Mouse (Mus musculus): ENCODE data around the gene Suclg2. TPM values are rescaled to one million over a fixed set of nuclear protein-coding genes. Genes with fewer than 3 reads are reported as not detected.

Suclg2 gene
- total RNA-seq, 1 experiment, result 42.9 TPM

DNA sequence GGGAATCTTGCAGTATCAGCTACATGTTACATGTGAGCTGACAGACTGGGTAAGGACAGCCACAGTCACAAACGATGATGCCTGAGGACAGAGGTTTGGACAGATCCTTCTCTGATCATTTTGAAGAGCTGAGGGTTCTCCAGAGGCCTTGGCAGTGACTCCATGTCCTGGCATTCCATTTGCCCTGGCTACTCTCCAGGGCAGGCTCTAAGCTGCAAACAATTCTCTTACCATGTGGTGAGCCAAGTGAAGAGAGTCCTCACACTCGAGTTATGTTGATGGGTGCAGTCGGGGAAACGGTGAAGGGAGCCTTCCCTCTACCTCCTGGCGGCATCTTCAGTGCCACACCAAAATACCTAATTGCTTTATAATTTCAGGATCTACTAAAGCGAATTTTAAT is 235.5 kb downstream of the Suclg2 start:
- DNase-seq (ENCODE audit: low read depth, low spot score), result no peak
- peaks cover 23% of the 10 kb centered on the region for H3K36me3 ChIP-seq (ENCODE audit: control insufficient read depth, insufficient read depth, low read length, poor library complexity, severe bottlenecking)
- TF ChIP-seq HCFC1 (IDR thresholded peaks at IDR 0.05; ENCODE audit: borderline replicate concordance, insufficient read depth, low read length), result no peak
- TF ChIP-seq ZC3H11A (IDR thresholded peaks at IDR 0.05; ENCODE audit: borderline replicate concordance, low read depth, low read length), result no peak
- no peak for TF ChIP-seq MAFK (IDR thresholded peaks at IDR 0.05; ENCODE audit: insufficient read depth, low read depth, low read length)
- no peak for TF ChIP-seq ZNF384 (IDR thresholded peaks at IDR 0.05; ENCODE audit: low read depth, low read length)
- no peak for TF ChIP-seq CHD2 (IDR thresholded peaks at IDR 0.05; ENCODE audit: low read depth, low read length)
- in situ Hi-C loops (cut with MboI; ENCODE audit: low sequenced_read_pairs in 2 of 2, unreplicated experiment in 2 of 2), result no loop called here
- peaks cover 14% of the 10 kb centered on the region; the same call in 1 of the 2 replicates for H3K9me3 ChIP-seq (ENCODE audit: control insufficient read depth, insufficient read depth, low read depth, low read length)
- H3K4me3 ChIP-seq (ENCODE audit: insufficient read depth in 1 of 2, low read depth in 1 of 2, low read length in 2 of 2, poor library complexity in 1 of 2, severe bottlenecking in 1 of 2), result no peak overlapping the region
- H3K27ac ChIP-seq (ENCODE audit: insufficient read depth, low read depth, low read length, poor library complexity, severe bottlenecking), result no peak overlapping the region
- no peaks in the 10 kb centered on the region for H3K4me1 ChIP-seq (ENCODE audit: control insufficient read depth in 2 of 2, insufficient read depth in 2 of 2, low read length in 2 of 2, poor library complexity in 1 of 2)
- H3K9ac ChIP-seq (ENCODE audit: insufficient read depth, low read depth, low read length, poor library complexity, severe bottlenecking), result no peak overlapping the region

DNA sequence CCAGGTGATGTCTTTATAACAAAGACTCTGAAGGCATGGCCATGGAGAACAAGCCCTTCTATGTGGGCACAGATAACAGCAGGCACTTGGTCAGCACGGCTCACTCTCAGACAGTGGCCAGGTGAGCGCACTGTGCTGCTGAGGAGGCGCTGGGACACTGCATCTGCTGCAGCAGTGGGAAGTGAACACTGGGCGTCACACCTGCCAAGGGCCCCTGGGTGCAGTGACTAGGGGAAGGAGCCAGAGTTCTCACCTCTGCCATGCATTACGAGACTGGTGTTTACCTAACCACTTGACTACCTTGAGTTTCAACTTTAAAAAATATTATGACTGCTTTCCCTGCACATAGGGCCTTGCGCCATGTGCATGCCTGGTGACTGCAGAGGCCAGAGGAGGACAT is 238.8 kb downstream of the Suclg2 start:
- TF ChIP-seq CHD2 (IDR thresholded peaks at IDR 0.05; ENCODE audit: low read depth, low read length) (no peak), MAFK (IDR thresholded peaks at IDR 0.05; ENCODE audit: insufficient read depth, low read depth, low read length) (no peak), ZNF384 (IDR thresholded peaks at IDR 0.05; ENCODE audit: low read depth, low read length) (no peak), HCFC1 (IDR thresholded peaks at IDR 0.05; ENCODE audit: borderline replicate concordance, insufficient read depth, low read length) (no peak), ZC3H11A (IDR thresholded peaks at IDR 0.05; ENCODE audit: borderline replicate concordance, low read depth, low read length) (no peak)
- in situ Hi-C loops (cut with MboI; ENCODE audit: low sequenced_read_pairs in 2 of 2, unreplicated experiment in 2 of 2), result no loop called here
- DNase-seq (ENCODE audit: low read depth, low spot score), result no peak
- no peak overlapping the region for H3K27ac ChIP-seq (ENCODE audit: insufficient read depth, low read depth, low read length, poor library complexity, severe bottlenecking)
- H3K4me3 ChIP-seq (ENCODE audit: insufficient read depth in 1 of 2, low read depth in 1 of 2, low read length in 2 of 2, poor library complexity in 1 of 2, severe bottlenecking in 1 of 2), result no peak overlapping the region
- H3K36me3 ChIP-seq (ENCODE audit: control insufficient read depth, insufficient read depth, low read length, poor library complexity, severe bottlenecking), result peaks cover 26% of the 10 kb centered on the region
- no peak overlapping the region for H3K9ac ChIP-seq (ENCODE audit: insufficient read depth, low read depth, low read length, poor library complexity, severe bottlenecking)
- H3K4me1 ChIP-seq (ENCODE audit: control insufficient read depth in 2 of 2, insufficient read depth in 2 of 2, low read length in 2 of 2, poor library complexity in 1 of 2), result no peaks in the 10 kb centered on the region
- peaks cover 17% of the 10 kb centered on the region; the same call in 1 of the 2 replicates for H3K9me3 ChIP-seq (ENCODE audit: control insufficient read depth, insufficient read depth, low read depth, low read length)

DNA sequence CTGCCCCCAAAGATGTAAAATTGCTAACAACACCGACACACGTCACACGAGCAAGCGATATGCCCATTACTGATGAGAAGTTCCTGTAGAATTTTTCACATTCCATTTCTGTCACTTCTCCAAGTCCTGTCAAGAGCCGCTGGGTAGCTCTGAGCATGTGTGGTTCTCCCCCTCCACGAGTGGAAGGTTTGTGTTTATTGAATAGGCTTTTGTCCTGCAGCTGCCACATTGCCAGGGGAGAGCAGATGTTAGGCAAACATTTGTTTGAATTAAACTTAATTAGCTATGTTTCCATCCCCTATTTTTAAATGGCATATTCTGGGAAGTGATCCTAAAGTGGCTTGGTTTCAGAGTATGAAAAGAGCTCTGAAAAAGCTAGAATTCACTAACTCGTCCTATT is 249.1 kb downstream of the Suclg2 start:
- no peak for TF ChIP-seq ZC3H11A (IDR thresholded peaks at IDR 0.05; ENCODE audit: borderline replicate concordance, low read depth, low read length)
- TF ChIP-seq ZNF384 (IDR thresholded peaks at IDR 0.05; ENCODE audit: low read depth, low read length), result no peak
- TF ChIP-seq HCFC1 (IDR thresholded peaks at IDR 0.05; ENCODE audit: borderline replicate concordance, insufficient read depth, low read length), result no peak
- no peak for TF ChIP-seq MAFK (IDR thresholded peaks at IDR 0.05; ENCODE audit: insufficient read depth, low read depth, low read length)
- no peak for TF ChIP-seq CHD2 (IDR thresholded peaks at IDR 0.05; ENCODE audit: low read depth, low read length)

DNA sequence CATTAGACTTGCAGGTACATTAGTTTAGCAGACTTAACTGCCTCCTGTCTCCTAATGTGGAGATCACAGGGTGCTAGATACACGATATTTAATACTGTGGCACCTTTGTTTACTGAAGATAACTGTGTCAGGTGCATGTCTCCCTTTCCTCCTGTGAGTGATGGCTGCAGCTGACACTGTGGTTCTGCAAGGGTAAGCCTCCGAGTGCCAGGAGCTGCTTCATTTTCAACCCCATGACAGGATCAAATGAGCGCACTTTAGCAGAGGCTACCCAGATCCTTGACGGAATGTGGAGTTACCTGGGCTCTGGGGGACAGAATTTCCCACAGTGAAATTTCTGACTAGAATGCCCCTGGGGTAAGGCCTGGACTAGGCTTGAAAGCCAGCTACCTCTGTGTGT is 253.3 kb downstream of the Suclg2 start:
- Histone ChIP-seq H3K9me3 (ENCODE audit: control insufficient read depth, insufficient read depth, low read depth, low read length) (no peaks in the 10 kb centered on the region), H3K9ac (ENCODE audit: insufficient read depth, low read depth, low read length, poor library complexity, severe bottlenecking) (no peak overlapping the region), H3K36me3 (ENCODE audit: control insufficient read depth, insufficient read depth, low read length, poor library complexity, severe bottlenecking) (no peaks in the 10 kb centered on the region), H3K27ac (ENCODE audit: insufficient read depth, low read depth, low read length, poor library complexity, severe bottlenecking) (no peak overlapping the region), H3K4me3 (ENCODE audit: insufficient read depth in 1 of 2, low read depth in 1 of 2, low read length in 2 of 2, poor library complexity in 1 of 2, severe bottlenecking in 1 of 2) (no peak overlapping the region), H3K4me1 (ENCODE audit: control insufficient read depth in 2 of 2, insufficient read depth in 2 of 2, low read length in 2 of 2, poor library complexity in 1 of 2) (no peaks in the 10 kb centered on the region)
- in situ Hi-C loops (cut with MboI; ENCODE audit: low sequenced_read_pairs in 2 of 2, unreplicated experiment in 2 of 2), result no loop called here
- TF ChIP-seq ZC3H11A (IDR thresholded peaks at IDR 0.05; ENCODE audit: borderline replicate concordance, low read depth, low read length), result no peak
- no peak for TF ChIP-seq ZNF384 (IDR thresholded peaks at IDR 0.05; ENCODE audit: low read depth, low read length)
- no peak for TF ChIP-seq HCFC1 (IDR thresholded peaks at IDR 0.05; ENCODE audit: borderline replicate concordance, insufficient read depth, low read length)
- TF ChIP-seq MAFK (IDR thresholded peaks at IDR 0.05; ENCODE audit: insufficient read depth, low read depth, low read length), result no peak
- TF ChIP-seq CHD2 (IDR thresholded peaks at IDR 0.05; ENCODE audit: low read depth, low read length), result no peak
- no peak for DNase-seq (ENCODE audit: low read depth, low spot score)

More for the DNA sequence above, 249.1 kb downstream of the Suclg2 start:
- in situ Hi-C loops (cut with MboI; ENCODE audit: low sequenced_read_pairs in 2 of 2, unreplicated experiment in 2 of 2), result no loop called here
- DNase-seq (ENCODE audit: low read depth, low spot score), result no peak
- H3K4me1 ChIP-seq (ENCODE audit: control insufficient read depth in 2 of 2, insufficient read depth in 2 of 2, low read length in 2 of 2, poor library complexity in 1 of 2), result no peaks in the 10 kb centered on the region
- no peak overlapping the region for H3K27ac ChIP-seq (ENCODE audit: insufficient read depth, low read depth, low read length, poor library complexity, severe bottlenecking)
- H3K4me3 ChIP-seq (ENCODE audit: insufficient read depth in 1 of 2, low read depth in 1 of 2, low read length in 2 of 2, poor library complexity in 1 of 2, severe bottlenecking in 1 of 2), result no peak overlapping the region
- H3K9ac ChIP-seq (ENCODE audit: insufficient read depth, low read depth, low read length, poor library complexity, severe bottlenecking), result no peak overlapping the region
- H3K9me3 ChIP-seq (ENCODE audit: control insufficient read depth, insufficient read depth, low read depth, low read length), result no peaks in the 10 kb centered on the region
- peaks cover 3% of the 10 kb centered on the region; the same call in 1 of the 2 replicates for H3K36me3 ChIP-seq (ENCODE audit: control insufficient read depth, insufficient read depth, low read length, poor library complexity, severe bottlenecking)

DNA sequence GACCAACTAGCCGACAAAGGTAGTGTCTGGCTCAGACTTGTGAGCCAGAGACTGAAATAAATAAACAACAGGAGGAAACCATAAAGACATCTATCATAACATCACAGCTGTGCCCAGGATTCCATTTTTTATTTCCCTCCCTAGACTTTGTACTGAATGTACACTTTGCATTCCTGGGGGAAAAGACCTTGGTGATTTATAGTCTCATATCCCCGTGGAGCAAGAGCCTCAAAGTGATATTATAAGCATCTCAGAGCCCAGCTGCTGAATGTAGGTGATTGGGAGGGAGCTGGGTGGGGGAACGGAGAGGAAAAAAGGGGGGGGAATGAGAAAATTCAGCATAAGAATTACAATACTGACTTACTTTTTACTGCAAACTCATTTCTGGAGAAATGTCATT is 259.2 kb downstream of the Suclg2 start:
- Histone ChIP-seq H3K36me3 (ENCODE audit: control insufficient read depth, insufficient read depth, low read length, poor library complexity, severe bottlenecking) (no peaks in the 10 kb centered on the region), H3K9me3 (ENCODE audit: control insufficient read depth, insufficient read depth, low read depth, low read length) (no peaks in the 10 kb centered on the region), H3K4me1 (ENCODE audit: control insufficient read depth in 2 of 2, insufficient read depth in 2 of 2, low read length in 2 of 2, poor library complexity in 1 of 2) (no peaks in the 10 kb centered on the region), H3K27ac (ENCODE audit: insufficient read depth, low read depth, low read length, poor library complexity, severe bottlenecking) (no peak overlapping the region), H3K4me3 (ENCODE audit: insufficient read depth in 1 of 2, low read depth in 1 of 2, low read length in 2 of 2, poor library complexity in 1 of 2, severe bottlenecking in 1 of 2) (no peak overlapping the region), H3K9ac (ENCODE audit: insufficient read depth, low read depth, low read length, poor library complexity, severe bottlenecking) (no peak overlapping the region)
- no peak for DNase-seq (ENCODE audit: low read depth, low spot score)
- in situ Hi-C loops (cut with MboI; ENCODE audit: low sequenced_read_pairs in 2 of 2, unreplicated experiment in 2 of 2), result no loop called here
- TF ChIP-seq MAFK (IDR thresholded peaks at IDR 0.05; ENCODE audit: insufficient read depth, low read depth, low read length), result no peak

Data from ES-E14 (cell line).